15 mouse cellular contexts compared by ENCODE assay signal in genomic region chr1:69521656-69522055, GRCm38 (mm10).
DNase-seq lines count a peak whose midpoint lies in the region.
"Had no signal": no experiment of that assay in that cellular context is flagged by ENCODE, and none has a peak within 500 bp of the region (broad histone marks: within the 10 kb centered on the region; RNA-seq: fewer than 3 reads in every experiment).

No protein-coding gene starts in this region.

- DNase-seq in heart, adult 11 months: peak; percentile 51
- no peak for DNase-seq in heart, adult 9 months (ENCODE audit: low spot score in 2 of 2)
- peak; percentile 1 for DNase-seq in kidney, postnatal 14 days
- no peak for DNase-seq in kidney, postnatal 36 days
- peak; percentile 6 for DNase-seq in ZHBTc4 (ENCODE audit: low read depth, low spot score)
- no peak for DNase-seq in adrenal gland, postnatal 10 days
- DNase-seq: adrenal gland, adult 2 months; adrenal gland, postnatal 14 days; adrenal gland, postnatal 36 days; cerebellum, adult 11-12 months; cerebellum, adult 2 months; cerebellum, adult 9-10 months; cerebellum, postnatal 10 days; cerebellum, postnatal 25 days; forebrain, postnatal 0 days had no signal

Comparison
In these comparisons a context has a peak if more than half of its experiments do, and no peak if none do; other contexts are left out.
1. DNase-seq: peak in heart, adult 11 months (single experiment), kidney, postnatal 14 days (single experiment) and ZHBTc4 (single experiment); none in heart, adult 9 months (0 of 2), kidney, postnatal 36 days (0 of 2) and adrenal gland, postnatal 10 days (single experiment).